9 mouse cellular contexts compared by ENCODE assay signal in the genomic region with DNA sequence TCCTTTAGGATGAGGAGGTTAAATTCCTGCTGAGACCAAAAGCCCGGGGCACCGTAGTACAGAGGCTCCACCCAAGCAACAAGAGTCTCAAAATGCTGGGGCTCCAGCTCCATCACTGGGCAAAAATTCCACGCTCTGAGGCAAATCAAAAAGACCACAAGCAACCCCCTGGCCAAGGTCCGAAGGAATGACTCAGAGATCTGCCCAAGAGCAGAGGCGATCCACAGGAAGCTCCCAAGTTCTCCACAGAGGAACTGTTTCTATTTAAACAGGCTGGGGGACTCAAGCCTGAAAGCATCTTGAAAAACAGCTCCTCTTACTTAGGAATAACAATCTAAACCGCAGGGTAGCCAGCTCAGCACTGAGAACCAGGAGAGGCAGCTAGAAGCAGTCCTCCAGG. TPM values are rescaled to one million over a fixed set of nuclear protein-coding genes. Genes with fewer than 3 reads are reported as not detected.
DNase-seq lines count a peak whose midpoint lies in the region; ATAC-seq and TF ChIP-seq lines count a peak whose summit lies in the region.
"Had no signal": no experiment of that assay in that cellular context is flagged by ENCODE, and none has a peak within 500 bp of the region (broad histone marks: within the 10 kb centered on the region; RNA-seq: fewer than 3 reads in every experiment).

No protein-coding gene starts in this region.

- WGBS in neural tube, embryonic 15.5 days = 45% methylated on average over 6 of the region's 6 CpGs
- 36% methylated on average over 6 of the region's 6 CpGs for WGBS in heart, embryonic 14.5 days
- 39% methylated on average over 6 of the region's 6 CpGs for WGBS in stomach, embryonic 14.5 days
- 36% methylated on average over 6 of the region's 6 CpGs for WGBS in hindbrain, embryonic 14.5 days

- no peak for ATAC-seq in neural tube, embryonic 15.5 days (ENCODE audit: low FRiP score)
- ATAC-seq in heart, embryonic 14.5 days (ENCODE audit: insufficient number of reproducible peaks, insufficient read depth, low FRiP score, low read depth) = no peak
- ATAC-seq in stomach, embryonic 14.5 days (ENCODE audit: insufficient number of reproducible peaks, insufficient read depth, low FRiP score, low read depth) = no peak
- no peak for ATAC-seq in hindbrain, embryonic 14.5 days (ENCODE audit: low FRiP score)

- no peaks in the 10 kb centered on the region for H3K9me3 ChIP-seq in neural tube, embryonic 15.5 days (replicated peaks)
- no peaks in the 10 kb centered on the region for H3K9me3 ChIP-seq in heart, embryonic 14.5 days (ENCODE audit: control insufficient read depth, low read length)
- H3K9me3 ChIP-seq in stomach, embryonic 14.5 days (ENCODE audit: control insufficient read depth, low read depth, low read length) = no peaks in the 10 kb centered on the region
- H3K9me3 ChIP-seq in hindbrain, embryonic 14.5 days (ENCODE audit: control insufficient read depth, low read length) = no peaks in the 10 kb centered on the region
- H3K9me3 ChIP-seq: heart, embryonic 15.5 days had no signal

- peak; percentile 18 for DNase-seq in neural tube, embryonic 10.5 days (ENCODE audit: extremely low spot score, low spot score)
- DNase-seq in retina, embryonic 14.5 days (ENCODE audit: low spot score) = no peak
- DNase-seq in hindbrain, embryonic 14.5 days (ENCODE audit: low spot score) = no peak
- DNase-seq: right cerebral cortex, adult 18-20 months had no signal

- no peaks in the 10 kb centered on the region for H3K27me3 ChIP-seq in neural tube, embryonic 15.5 days (replicated peaks)
- H3K27me3 ChIP-seq in heart, embryonic 14.5 days (ENCODE audit: control insufficient read depth, insufficient read depth, low read length) = no peaks in the 10 kb centered on the region
- no peaks in the 10 kb centered on the region for H3K27me3 ChIP-seq in stomach, embryonic 14.5 days (ENCODE audit: control insufficient read depth, insufficient read depth, low read length)
- H3K27me3 ChIP-seq in hindbrain, embryonic 14.5 days (ENCODE audit: control insufficient read depth, insufficient read depth, low read length) = no peaks in the 10 kb centered on the region
- H3K27me3 ChIP-seq: heart, embryonic 15.5 days had no signal

- H3K4me1 ChIP-seq in neural tube, embryonic 15.5 days = peaks cover 6% of the 10 kb centered on the region
- peaks cover 43% of the 10 kb centered on the region for H3K4me1 ChIP-seq in bone marrow macrophage, adult 2 months (ENCODE audit: control insufficient read depth, insufficient read depth, low read length)
- peaks cover 6 to 10% of the 10 kb centered on the region in 2 experiments; a peak in 3 of 4 replicates for H3K4me1 ChIP-seq in heart, embryonic 14.5 days (ENCODE audit: control insufficient read depth in 2 of 2, insufficient read depth in 2 of 2, low read length in 2 of 2)
- H3K4me1 ChIP-seq in stomach, embryonic 14.5 days (ENCODE audit: control insufficient read depth, insufficient read depth, low read length) = peaks cover 11% of the 10 kb centered on the region; the same call in 1 of the 2 replicates
- H3K4me1 ChIP-seq in hindbrain, embryonic 14.5 days (replicated peaks; ENCODE audit: control insufficient read depth, insufficient read depth, low read length) = no peaks in the 10 kb centered on the region

- H3K4me3 ChIP-seq in neural tube, embryonic 15.5 days (replicated peaks) = no peak overlapping the region
- H3K4me3 ChIP-seq in bone marrow macrophage, adult 2 months (ENCODE audit: insufficient read depth, low read length) = no peak overlapping the region
- no peak overlapping the region for H3K4me3 ChIP-seq in heart, embryonic 14.5 days (ENCODE audit: control insufficient read depth in 1 of 2, insufficient read depth in 1 of 2, low read depth in 1 of 2, low read length in 2 of 2)
- H3K4me3 ChIP-seq in stomach, embryonic 14.5 days (ENCODE audit: low read depth, low read length) = no peak overlapping the region
- no peak overlapping the region for H3K4me3 ChIP-seq in hindbrain, embryonic 14.5 days (replicated peaks; ENCODE audit: low read length)
- H3K4me3 ChIP-seq: heart, embryonic 15.5 days had no signal

- H3K27ac ChIP-seq in neural tube, embryonic 15.5 days (replicated peaks) = no peak overlapping the region
- peak overlapping the region; percentile 7; the same call in 1 of the 2 replicates for H3K27ac ChIP-seq in bone marrow macrophage, adult 2 months (ENCODE audit: insufficient read depth, low read depth, low read length)
- H3K27ac ChIP-seq in heart, embryonic 14.5 days (replicated peaks in 1 of 2; ENCODE audit: control insufficient read depth in 1 of 2, insufficient read depth in 1 of 2, low read depth in 2 of 2, low read length in 2 of 2) = no peak overlapping the region
- peak overlapping the region; percentile 33; the same call in 1 of the 2 replicates for H3K27ac ChIP-seq in stomach, embryonic 14.5 days (ENCODE audit: low read length)
- no peak overlapping the region for H3K27ac ChIP-seq in hindbrain, embryonic 14.5 days
- H3K27ac ChIP-seq: heart, embryonic 15.5 days had no signal

- TF ChIP-seq CTCF in bone marrow macrophage, adult 2 months (IDR thresholded peaks at IDR 0.05; ENCODE audit: low read depth, low read length) = no peak

- TF ChIP-seq POLR2A in bone marrow macrophage, adult 2 months (IDR thresholded peaks at IDR 0.05; ENCODE audit: borderline replicate concordance, low read depth, low read length) = no peak

- no peak overlapping the region for H3K9ac ChIP-seq in neural tube, embryonic 15.5 days (replicated peaks)
- H3K9ac ChIP-seq in heart, embryonic 14.5 days (ENCODE audit: low read length) = peak overlapping the region; percentile 21; the same call in 1 of the 2 replicates
- no peak overlapping the region for H3K9ac ChIP-seq in stomach, embryonic 14.5 days (replicated peaks; ENCODE audit: low read depth, low read length)
- no peak overlapping the region for H3K9ac ChIP-seq in hindbrain, embryonic 14.5 days
- H3K9ac ChIP-seq: heart, embryonic 15.5 days had no signal

- H3K36me3 ChIP-seq in neural tube, embryonic 15.5 days = no peaks in the 10 kb centered on the region
- H3K36me3 ChIP-seq in heart, embryonic 14.5 days (ENCODE audit: control insufficient read depth, insufficient read depth, low read length) = no peaks in the 10 kb centered on the region
- H3K36me3 ChIP-seq in stomach, embryonic 14.5 days (ENCODE audit: control insufficient read depth, insufficient read depth, low read length) = no peaks in the 10 kb centered on the region
- H3K36me3 ChIP-seq in hindbrain, embryonic 14.5 days (replicated peaks; ENCODE audit: control insufficient read depth, insufficient read depth) = no peaks in the 10 kb centered on the region
- H3K36me3 ChIP-seq: heart, embryonic 15.5 days had no signal

- no peak overlapping the region for H3K4me2 ChIP-seq in neural tube, embryonic 15.5 days
- no peak overlapping the region for H3K4me2 ChIP-seq in heart, embryonic 14.5 days (ENCODE audit: low read length)
- no peak overlapping the region for H3K4me2 ChIP-seq in stomach, embryonic 14.5 days (replicated peaks; ENCODE audit: low read depth, low read length)
- no peak overlapping the region for H3K4me2 ChIP-seq in hindbrain, embryonic 14.5 days (replicated peaks)
- H3K4me2 ChIP-seq: heart, embryonic 15.5 days had no signal

RNA-seq across cellular contexts. Expression of gene Mrtfa, which starts 53.3 kb away (rescaled TPM):
- 26.9 and 27.9 TPM in 2 replicates for polyA plus RNA-seq in neural tube, embryonic 15.5 days (2015; fragmentation: Nextera tagmentation; extraction: Ambion mirVana)
- 62.6 and 66.0 TPM in 2 replicates for polyA plus RNA-seq in bone marrow macrophage, adult 2 months (2012; ENCODE audit: insufficient read depth, insufficient read length, missing spikeins)
- 14.4 and 14.7 TPM in 2 replicates for polyA plus RNA-seq in heart, embryonic 14.5 days (2014; fragmentation: Nextera tagmentation; extraction: Ambion mirVana)
- 36.1 and 39.3 TPM in 2 replicates for polyA plus RNA-seq in stomach, embryonic 14.5 days (2014; fragmentation: Nextera tagmentation; extraction: Ambion mirVana)
- 29.0 and 31.5 TPM in 2 replicates for polyA plus RNA-seq in hindbrain, embryonic 14.5 days (2014; fragmentation: Nextera tagmentation; extraction: Ambion mirVana)

Comparison
In these comparisons a context has a peak if more than half of its experiments do, and no peak if none do; other contexts are left out.
1. H3K27ac ChIP-seq: peak in bone marrow macrophage, adult 2 months (single experiment) and stomach, embryonic 14.5 days (single experiment); none in neural tube, embryonic 15.5 days (single experiment), heart, embryonic 14.5 days (0 of 2) and hindbrain, embryonic 14.5 days (single experiment).